Mouse (Mus musculus) limb, embryonic 10.5 days (tissue): ENCODE data around the gene Nr5a1. TPM values are rescaled to one million over a fixed set of nuclear protein-coding genes. Genes with fewer than 3 reads are reported as not detected.
A peak's percentile ranks its signal among the peaks of the same experiment; 100 is the strongest.

ENCODE experiments used
- DNase-seq: peaks from one replicate; pipeline ENCODE4 v3.0.0-alpha.2; 2017; ENCODE audit warnings: low spot score
- H3K27ac ChIP-seq: fragments of 300-500 bp; sonication (generic); 2 replicates; pipeline ENCODE4 v1.5.1; 2016; ENCODE audit warnings: mild to moderate bottlenecking
- H3K27me3 ChIP-seq: fragments of 300-500 bp; sonication (generic); 2 replicates; pipeline ENCODE4 v1.6.1; 2016; ENCODE audit warnings: low read depth, mild to moderate bottlenecking; ENCODE audit not compliant: poor library complexity, severe bottlenecking
- H3K36me3 ChIP-seq: fragments of 300-500 bp; sonication (generic); 2 replicates; pipeline ENCODE4 v1.6.1; 2016; ENCODE audit warnings: mild to moderate bottlenecking, moderate library complexity
- H3K4me1 ChIP-seq: fragments of 300-500 bp; sonication (generic); 2 replicates; pipeline ENCODE4 v1.6.1; 2016
- H3K4me3 ChIP-seq: fragments of 300-500 bp; sonication (generic); 2 replicates; pipeline ENCODE4 v1.5.1; 2016; ENCODE audit warnings: mild to moderate bottlenecking, moderate library complexity
- H3K9me3 ChIP-seq: fragments of 300-500 bp; sonication (generic); replicated peaks from 2 replicates; pipeline ENCODE4 v1.6.1; 2016; ENCODE audit warnings: mild to moderate bottlenecking
- WGBS: fragments of 180-500 bp; shearing (Covaris S2); methylation state at CpG from one replicate; pipeline ENCODE4 v1.1.7; 2016; 5-methylcytosine and 5-hydroxymethylcytosine counted together
- polyA plus RNA-seq: library from polyadenylated mRNA; unstranded; fragments of >200 nt; fragmentation: Nextera tagmentation; extraction: Ambion mirVana; gene quantifications from 2 replicates; pipeline ENCODE4 v1.2.1, GENCODE M21; 2016

The Nr5a1 gene
- polyA plus RNA-seq, 1 experiment from 2014 or later, result not detected

GRCm38 (mm10) chr2:38697128-38698120, 16.9 kb downstream of the Nr5a1 start:
- H3K9me3 ChIP-seq, result no peaks in the 10 kb centered on the region
- 59% methylated on average over 27 of the region's 27 CpGs for WGBS
- H3K4me3 ChIP-seq, result no peak overlapping the region
- no peaks in the 10 kb centered on the region for H3K4me1 ChIP-seq
- H3K36me3 ChIP-seq, result no peaks in the 10 kb centered on the region
- peaks cover 92% of the 10 kb centered on the region for H3K27me3 ChIP-seq
- H3K27ac ChIP-seq, result no peak overlapping the region
- DNase-seq, result no peak

GRCm38 (mm10) chr2:38695770-38696169, 18.6 kb downstream of the Nr5a1 start:
- H3K27ac ChIP-seq, result no peak overlapping the region
- H3K4me1 ChIP-seq, result no peaks in the 10 kb centered on the region
- 62% methylated on average over 9 of the region's 9 CpGs for WGBS
- peaks cover 91% of the 10 kb centered on the region for H3K27me3 ChIP-seq
- H3K4me3 ChIP-seq, result no peak overlapping the region
- H3K36me3 ChIP-seq, result no peaks in the 10 kb centered on the region
- H3K9me3 ChIP-seq, result no peaks in the 10 kb centered on the region
- DNase-seq, result no peak

GRCm38 (mm10) chr2:38691542-38691941, 22.8 kb downstream of the Nr5a1 start:
- 12% methylated on average over 8 of the region's 8 CpGs for WGBS

GRCm38 (mm10) chr2:38689881-38690280, 24.5 kb downstream of the Nr5a1 start:
- DNase-seq, result no peak
- WGBS, result 70% methylated on average over 1 of the region's 1 CpGs
- no peaks in the 10 kb centered on the region for H3K9me3 ChIP-seq
- H3K27ac ChIP-seq, result no peak overlapping the region
- H3K4me3 ChIP-seq, result no peak overlapping the region
- peaks cover 13% of the 10 kb centered on the region for H3K4me1 ChIP-seq
- H3K27me3 ChIP-seq, result peaks cover 70% of the 10 kb centered on the region
- no peaks in the 10 kb centered on the region for H3K36me3 ChIP-seq

More at GRCm38 (mm10) chr2:38691542-38691941, 22.8 kb downstream of the Nr5a1 start:
- peak; percentile 62 for DNase-seq
- H3K4me3 ChIP-seq, result no peak overlapping the region
- H3K27me3 ChIP-seq, result peaks cover 86% of the 10 kb centered on the region
- no peaks in the 10 kb centered on the region for H3K9me3 ChIP-seq
- no peak overlapping the region for H3K27ac ChIP-seq
- no peaks in the 10 kb centered on the region for H3K36me3 ChIP-seq
- H3K4me1 ChIP-seq, result peaks cover 13% of the 10 kb centered on the region

- Histone ChIP-seq H3K4me1 (peaks cover 13% of the 10 kb centered on the region), H3K9me3 (no peaks in the 10 kb centered on the region), H3K4me3 (peak overlapping the region; percentile 53), H3K27ac (peak overlapping the region; percentile 83), H3K36me3 (no peaks in the 10 kb centered on the region), H3K27me3 (peaks cover 63% of the 10 kb centered on the region)
- 5% methylated on average over 29 of the region's 29 CpGs for WGBS
- peak; percentile 88 for DNase-seq
Measured at GRCm38 (mm10) chr2:38688791-38689520, 25.4 kb downstream of the Nr5a1 start.

- Histone ChIP-seq H3K27me3 (peaks cover 42% of the 10 kb centered on the region), H3K4me1 (peaks cover 13% of the 10 kb centered on the region), H3K36me3 (no peaks in the 10 kb centered on the region), H3K9me3 (no peaks in the 10 kb centered on the region), H3K27ac (no peak overlapping the region), H3K4me3 (no peak overlapping the region)
- DNase-seq, result no peak
- WGBS, result 77% methylated on average over 3 of the region's 3 CpGs
Measured at GRCm38 (mm10) chr2:38685746-38686145, 28.6 kb downstream of the Nr5a1 start.

GRCm38 (mm10) chr2:38683083-38683482, 31.3 kb downstream of the Nr5a1 start:
- Histone ChIP-seq H3K27me3 (peaks cover 19% of the 10 kb centered on the region), H3K4me1 (no peaks in the 10 kb centered on the region; the same call in 1 of the 2 replicates), H3K36me3 (no peaks in the 10 kb centered on the region), H3K9me3 (no peaks in the 10 kb centered on the region), H3K27ac (no peak overlapping the region), H3K4me3 (no peak overlapping the region)
- WGBS, result 79% methylated on average over 5 of the region's 5 CpGs
- DNase-seq, result no peak

- no peaks in the 10 kb centered on the region for H3K36me3 ChIP-seq
- H3K4me1 ChIP-seq, result no peaks in the 10 kb centered on the region; the same call in 1 of the 2 replicates
- no peak overlapping the region for H3K27ac ChIP-seq
- no peak for DNase-seq
- peaks cover 10% of the 10 kb centered on the region for H3K27me3 ChIP-seq
- no peaks in the 10 kb centered on the region for H3K9me3 ChIP-seq
- H3K4me3 ChIP-seq, result no peak overlapping the region
- 94% methylated on average over 5 of the region's 5 CpGs for WGBS
Measured at GRCm38 (mm10) chr2:38682209-38682608, 32.1 kb downstream of the Nr5a1 start.

GRCm38 (mm10) chr2:38678947-38679346, 35.4 kb downstream of the Nr5a1 start:
- no peaks in the 10 kb centered on the region for H3K9me3 ChIP-seq

GRCm38 (mm10) chr2:38675366-38675969, 38.9 kb downstream of the Nr5a1 start:
- no peak overlapping the region for H3K4me3 ChIP-seq
- H3K27ac ChIP-seq, result no peak overlapping the region
- H3K36me3 ChIP-seq, result no peaks in the 10 kb centered on the region
- H3K9me3 ChIP-seq, result no peaks in the 10 kb centered on the region
- H3K4me1 ChIP-seq, result 0 out of 2 replicates have a peak, but pooled peaks cover 4% of the 10 kb centered on the region
- H3K27me3 ChIP-seq, result peaks cover 32% of the 10 kb centered on the region; the same call in 1 of the 2 replicates
- no peak for DNase-seq
- 64% methylated on average over 9 of the region's 9 CpGs for WGBS

More at GRCm38 (mm10) chr2:38678947-38679346, 35.4 kb downstream of the Nr5a1 start:
- no peak for DNase-seq
- Histone ChIP-seq H3K36me3 (no peaks in the 10 kb centered on the region), H3K4me1 (no peaks in the 10 kb centered on the region), H3K27ac (no peak overlapping the region), H3K27me3 (0 out of 2 replicates have a peak, but pooled peaks cover 9% of the 10 kb centered on the region), H3K4me3 (no peak overlapping the region)

- peaks cover 12% of the 10 kb centered on the region for H3K4me1 ChIP-seq
- H3K27ac ChIP-seq, result no peak overlapping the region
- H3K36me3 ChIP-seq, result no peaks in the 10 kb centered on the region
- H3K27me3 ChIP-seq, result peaks cover 60% of the 10 kb centered on the region
- no peak for DNase-seq
- H3K9me3 ChIP-seq, result no peaks in the 10 kb centered on the region
- H3K4me3 ChIP-seq, result no peak overlapping the region
- 61% methylated on average over 11 of the region's 11 CpGs for WGBS
Measured at GRCm38 (mm10) chr2:38672496-38672895, 41.8 kb downstream of the Nr5a1 start.

- no peaks in the 10 kb centered on the region for H3K9me3 ChIP-seq
- no peaks in the 10 kb centered on the region for H3K36me3 ChIP-seq
- no peak overlapping the region for H3K27ac ChIP-seq
- WGBS, result 15% methylated on average over 17 of the region's 17 CpGs
- peak overlapping the region; percentile 30 for H3K4me3 ChIP-seq
- peaks cover 12% of the 10 kb centered on the region for H3K4me1 ChIP-seq
- DNase-seq, result peak; percentile 49
- H3K27me3 ChIP-seq, result peaks cover 58% of the 10 kb centered on the region
Measured at GRCm38 (mm10) chr2:38668802-38669580, 45.4 kb downstream of the Nr5a1 start.
